Mouse (Mus musculus) kidney, adult 11 months (tissue): ENCODE measurements at regions not wholly inside any gene's neighbourhood (a gene's known extent, or its start where the extent isn't known, plus 50 kb on each side); places are given as distances from the start of the nearest gene placed in this dataset.
"Not testable (repeated sequence)": the region's sequence is repeated elsewhere in the genome, so short reads cannot be mapped to it uniquely, and the experiment has no call there.

Source experiments
- DNase-seq: peaks from one replicate; pipeline ENCODE4 v3.0.0; 2022

DNA sequence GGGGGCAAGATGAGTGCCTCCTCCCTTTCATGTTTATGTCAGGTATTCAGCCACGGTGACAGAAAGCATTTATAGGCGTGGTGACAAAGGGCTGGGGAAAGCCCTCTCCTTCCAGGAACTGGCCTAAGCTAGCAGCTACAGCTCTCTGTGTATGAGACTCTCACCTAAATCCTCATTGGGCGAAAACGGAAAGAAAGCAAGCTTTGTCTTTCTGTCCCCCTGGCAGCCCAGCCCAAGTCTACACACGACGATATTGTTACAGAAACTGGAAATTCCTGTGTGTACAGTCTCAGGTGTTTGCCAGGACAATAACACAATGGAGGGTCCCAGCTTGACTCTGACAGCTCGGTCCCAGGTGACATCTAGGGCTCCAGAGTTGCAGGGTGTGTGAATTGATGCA, 60.0 kb downstream of the Dact2 start:
- DNase-seq: no peak

DNA sequence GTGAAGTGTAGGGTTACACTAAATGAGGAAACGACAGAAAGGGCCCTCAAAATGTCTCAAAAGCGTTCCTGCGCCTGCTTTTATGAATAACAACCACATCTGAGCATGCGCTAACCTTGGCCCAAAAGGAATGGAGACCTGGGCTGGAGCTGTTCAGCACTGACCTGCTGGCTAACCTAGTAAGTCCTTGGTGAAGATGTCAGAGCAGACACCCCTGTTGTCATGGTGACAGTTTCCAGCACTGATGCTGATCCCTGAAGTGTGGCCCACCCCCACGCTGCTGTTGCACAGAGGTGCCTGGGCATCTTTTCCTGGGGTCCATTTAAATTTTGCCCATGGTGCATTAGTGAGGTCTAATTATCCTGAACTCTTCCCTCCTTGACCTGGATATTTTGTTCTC, 62.4 kb downstream of the Dact2 start:
- no peak for DNase-seq

DNA sequence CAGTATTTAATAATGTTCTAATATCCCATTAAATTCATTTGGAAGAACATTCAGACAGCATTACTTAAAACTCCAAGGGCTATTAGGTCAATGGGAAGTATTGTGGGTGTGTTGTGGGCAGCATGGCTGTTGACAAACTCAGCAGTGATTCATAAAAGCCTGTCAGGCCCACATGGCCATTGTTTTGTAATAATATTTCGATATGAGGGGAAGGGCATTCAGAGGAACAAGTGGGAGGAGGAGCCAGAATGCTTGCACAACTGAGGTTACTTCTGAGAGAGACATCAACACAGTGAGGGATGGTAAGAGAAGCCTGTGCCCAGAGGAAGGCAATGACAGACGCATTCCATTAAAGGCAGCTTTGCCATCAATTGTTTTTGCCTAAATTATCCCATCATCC, 63.8 kb downstream of the Dact2 start:
- DNase-seq: no peak

DNA sequence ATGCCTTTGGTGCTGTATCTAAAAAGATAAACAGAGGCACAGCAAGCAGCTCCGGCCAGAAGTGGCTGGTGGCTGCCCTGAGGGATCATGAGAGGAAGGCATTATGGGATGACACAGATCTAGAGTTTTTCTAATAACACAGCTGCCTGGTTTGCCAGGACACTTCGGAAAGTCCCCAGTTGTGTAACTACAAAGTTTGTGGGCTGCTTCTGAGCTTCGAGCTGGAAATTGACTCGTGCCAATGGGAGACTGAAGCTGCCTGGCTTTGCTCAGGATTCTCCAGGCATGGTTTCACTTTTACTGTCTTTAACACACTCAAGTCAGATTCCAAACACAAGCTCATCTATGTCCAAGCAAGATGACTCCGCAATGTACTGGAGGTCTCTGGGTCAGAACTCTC, 65.2 kb downstream of the Dact2 start:
- DNase-seq: no peak

DNA sequence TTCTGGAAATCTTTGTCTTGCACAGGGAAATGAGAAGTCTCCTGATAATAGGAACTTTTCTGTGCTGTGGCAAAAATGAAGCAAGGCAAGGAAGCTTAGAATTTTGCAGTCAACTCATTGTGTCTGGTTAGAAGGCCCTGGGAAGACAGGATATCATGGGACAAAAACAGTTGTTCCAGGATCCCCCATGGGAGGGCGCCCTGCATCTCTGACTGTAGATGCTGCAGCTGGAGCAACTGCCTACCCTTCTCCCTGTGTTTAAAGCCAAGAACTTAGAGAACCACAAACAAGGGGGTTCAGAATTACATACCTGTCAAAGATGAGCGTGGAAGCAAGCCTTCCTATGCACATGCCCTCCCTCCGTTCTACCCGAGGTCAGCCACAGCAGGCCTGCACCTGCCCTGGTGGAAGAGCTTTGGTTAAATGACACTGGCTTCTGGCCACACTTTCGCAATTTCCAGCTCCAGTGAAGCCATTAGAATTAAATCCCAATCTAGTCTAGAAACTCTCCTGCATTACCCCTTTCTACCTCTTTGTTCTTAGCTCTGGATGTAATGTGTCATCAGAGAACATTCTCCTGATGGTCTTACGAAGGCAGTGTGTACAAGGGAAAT, 67.3 kb downstream of the Dact2 start:
- peak; percentile 73 for DNase-seq

DNA sequence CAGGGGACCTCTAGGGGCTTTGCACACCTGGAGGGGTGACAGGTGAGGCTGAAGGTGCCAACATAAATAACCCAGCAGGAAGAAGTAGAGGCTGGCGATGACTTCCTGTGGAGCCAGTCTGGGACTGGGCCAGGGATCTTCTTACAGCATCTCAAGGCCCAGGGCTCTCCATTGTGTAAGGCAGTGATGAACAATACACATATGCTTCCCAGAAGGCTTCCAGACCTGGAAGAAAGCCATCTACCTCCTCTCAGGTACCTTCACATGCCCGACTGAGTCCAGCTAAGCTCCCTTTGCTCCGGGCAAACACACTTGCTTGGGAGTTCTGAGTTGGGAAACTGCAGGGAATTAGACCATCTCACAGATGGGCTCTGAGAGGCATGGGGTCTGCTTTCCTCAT, 69.5 kb downstream of the Dact2 start:
- no peak for DNase-seq

DNA sequence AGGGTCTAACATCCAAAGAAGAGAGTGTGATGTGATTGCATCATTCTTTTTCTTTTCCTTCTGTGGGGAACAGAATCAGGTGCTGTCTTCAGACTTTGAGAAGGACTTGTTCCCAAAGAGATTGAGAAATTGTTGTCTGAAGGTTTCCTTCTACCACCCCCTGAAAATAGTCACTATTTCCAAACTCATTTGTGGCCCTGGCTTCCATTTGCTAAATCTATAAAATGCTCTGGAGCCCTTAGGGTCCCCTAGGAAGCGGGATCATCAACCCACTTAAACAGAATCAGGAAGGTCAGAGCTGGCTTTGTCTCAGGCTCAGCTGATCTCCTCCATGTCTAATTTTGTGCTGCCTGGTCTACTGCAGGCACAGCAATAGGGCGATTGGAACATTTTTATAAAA, 70.1 kb downstream of the Dact2 start:
- no peak for DNase-seq

DNA sequence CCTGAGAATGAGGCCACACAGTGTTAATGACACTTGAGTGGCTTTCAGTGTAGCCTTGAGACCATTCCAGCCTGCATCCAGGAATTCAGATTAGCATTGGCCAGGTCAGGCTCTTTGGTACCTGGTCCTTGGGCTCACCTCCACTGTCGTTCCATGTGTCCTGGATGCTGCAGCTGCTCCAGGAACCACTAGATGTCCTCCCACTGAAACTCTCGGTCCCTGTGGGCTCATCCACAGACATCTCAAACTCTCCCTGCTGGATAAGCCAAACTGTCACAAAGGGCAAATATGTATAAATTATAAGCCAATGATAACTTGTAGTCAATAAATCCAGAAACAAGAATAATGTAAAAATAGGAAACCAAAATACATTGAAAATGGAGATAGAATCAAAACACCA, 67.7 kb upstream of the Gm7358 start:
- DNase-seq: not testable (repeated sequence)

DNA sequence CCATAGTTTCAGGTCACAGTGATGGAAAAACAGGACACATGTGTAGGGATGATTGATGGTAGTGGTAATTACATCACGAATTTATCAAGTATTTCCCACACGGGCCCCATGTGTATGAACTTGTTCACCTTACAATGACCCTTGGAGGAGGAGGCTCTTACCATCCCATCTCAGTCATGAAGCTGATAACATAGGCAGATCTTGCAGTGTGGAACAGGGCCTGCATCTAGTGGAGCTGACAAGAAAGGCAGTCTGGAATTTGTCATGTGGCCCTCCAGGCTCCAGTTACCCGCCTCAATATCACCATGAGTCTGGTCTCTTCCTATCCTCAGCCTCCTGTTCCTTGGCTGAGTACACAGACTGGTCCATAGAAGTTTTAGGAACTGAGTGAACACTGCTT, 59.5 kb upstream of the Gm7358 start:
- DNase-seq: no peak

DNA sequence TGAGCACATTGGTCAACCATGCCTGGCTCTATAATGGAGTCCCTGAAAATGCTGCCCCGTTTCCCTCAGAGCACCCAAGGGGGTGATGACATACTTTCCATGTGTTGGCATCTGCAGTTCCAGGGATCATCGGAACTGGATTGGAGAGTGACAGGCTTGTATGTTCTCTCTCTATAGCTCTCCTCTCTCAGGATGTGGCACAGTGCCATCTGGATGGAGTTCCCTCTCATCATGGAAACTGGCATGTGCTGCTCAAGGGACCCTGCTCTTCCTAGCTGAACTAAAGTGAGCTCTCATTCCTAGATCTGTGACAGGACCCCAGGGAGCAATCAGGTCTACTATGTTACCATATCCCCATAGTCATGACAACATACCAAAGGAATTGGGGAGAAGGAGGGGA, 56.9 kb upstream of the Gm7358 start:
- DNase-seq: no peak

DNA sequence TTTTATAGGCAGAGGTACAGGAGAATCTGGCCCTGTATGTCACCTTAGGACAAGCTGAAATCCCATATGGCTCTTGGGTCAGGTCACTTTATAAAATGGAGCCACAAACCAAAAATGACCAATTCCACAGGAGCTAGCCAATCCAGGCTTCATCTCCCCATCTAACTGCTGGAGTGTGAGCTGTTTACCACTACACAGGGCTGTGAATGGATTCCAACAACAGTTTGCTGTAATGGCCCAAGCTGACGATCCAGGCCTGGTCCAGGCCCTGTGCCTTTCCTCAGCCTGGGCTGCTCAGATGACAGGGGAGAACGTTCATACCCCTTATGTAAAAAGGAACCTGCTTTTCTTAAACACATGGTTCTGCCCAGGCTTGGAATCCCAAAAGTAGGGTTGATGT, 55.5 kb upstream of the Gm7358 start:
- no peak for DNase-seq

DNA sequence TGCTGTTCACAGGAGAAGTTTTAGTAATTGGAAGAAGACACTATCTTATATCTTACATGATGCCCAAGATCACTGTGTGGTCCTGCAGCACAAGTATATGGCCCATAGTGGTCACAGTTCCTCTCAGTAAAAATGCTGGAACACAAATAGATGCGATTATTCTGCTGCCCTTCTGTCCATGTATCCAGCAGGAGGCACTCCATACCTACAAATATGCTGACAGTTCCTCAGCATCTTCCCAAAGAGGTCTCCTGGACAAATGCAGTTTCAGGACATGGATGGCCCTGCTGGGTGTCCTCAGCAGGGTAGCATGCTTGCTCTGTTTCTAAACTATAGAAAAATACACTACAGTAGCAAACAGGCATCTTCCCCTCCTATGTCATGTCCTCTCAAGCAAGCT, 52.4 kb upstream of the Gm7358 start:
- not testable (repeated sequence) for DNase-seq
